Mouse (Mus musculus) megakaryocyte, embryonic 14.5 days (primary cell): ENCODE results near the gene Dazap1.

Experiments used
- FLI1 ChIP-seq: IDR thresholded peaks from 2 replicates; pipeline ENCODE4 v1.6.1; 2012; ENCODE audit warnings: low read length, inconsistent platforms, mixed read lengths
- GATA1 ChIP-seq: IDR thresholded peaks from 3 replicates; pipeline ENCODE4 v1.6.1; 2012; ENCODE audit warnings: mixed read lengths, low read length, inconsistent platforms, borderline replicate concordance

DNA sequence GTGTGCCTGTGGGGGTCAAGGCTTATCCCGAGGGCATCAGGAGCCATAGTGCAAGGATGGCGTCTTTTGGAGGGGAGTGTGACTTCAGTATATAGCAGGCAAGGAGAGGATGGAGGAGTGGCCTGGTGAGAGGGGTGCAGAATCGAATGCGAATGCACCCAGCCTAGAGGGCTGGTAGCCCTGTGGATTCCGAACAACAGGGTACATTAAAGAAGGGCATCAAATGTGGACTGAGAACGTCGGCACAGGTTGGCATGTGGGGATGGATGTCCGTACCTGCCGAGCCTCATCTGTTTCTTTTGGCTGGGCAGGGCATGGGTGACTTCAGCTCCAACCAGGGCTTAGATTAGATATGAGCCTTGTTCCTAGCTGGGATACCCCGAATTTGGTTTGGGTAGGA lies 38.5 kb downstream of the Dazap1 start:
- TF ChIP-seq GATA1 (no peak), FLI1 (no peak)
